Mouse (Mus musculus) heart, postnatal 0 days (tissue): ENCODE measurements around the gene 2900026A02Rik.

Source experiments
- CTCF ChIP-seq: IDR thresholded peaks from 2 replicates; pipeline ENCODE4 v1.5.1; 2016; ENCODE audit warnings: antibody characterized with exemption, control low read depth, low read depth
- EP300 ChIP-seq: IDR thresholded peaks from 2 replicates; pipeline ENCODE4 v1.6.1; 2016; ENCODE audit warnings: antibody characterized with exemption, low read depth

DNA sequence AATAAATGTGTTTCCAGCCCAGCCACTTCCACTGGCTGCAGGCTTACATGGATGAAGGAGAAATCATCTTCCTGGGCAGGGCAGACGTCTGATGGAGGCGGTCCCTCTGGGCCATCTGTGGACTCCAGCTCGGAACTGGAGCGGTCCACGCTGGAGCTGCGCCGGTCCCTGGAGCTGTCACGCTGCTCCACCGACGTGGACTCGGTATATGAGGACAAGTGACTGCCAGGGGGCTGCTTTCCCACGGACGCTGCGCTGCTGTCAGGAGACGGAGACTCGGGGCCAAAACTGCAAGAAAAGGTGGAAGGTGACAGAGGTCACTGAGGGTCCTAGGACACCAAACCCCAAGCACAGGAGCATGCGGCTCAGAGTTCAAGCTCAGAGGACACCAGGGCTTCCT, 123.5 kb downstream of the 2900026A02Rik start:
- TF ChIP-seq CTCF, result no peak
- TF ChIP-seq EP300, result no peak
